9 mouse cellular contexts compared by ENCODE assay signal in the genomic region with DNA sequence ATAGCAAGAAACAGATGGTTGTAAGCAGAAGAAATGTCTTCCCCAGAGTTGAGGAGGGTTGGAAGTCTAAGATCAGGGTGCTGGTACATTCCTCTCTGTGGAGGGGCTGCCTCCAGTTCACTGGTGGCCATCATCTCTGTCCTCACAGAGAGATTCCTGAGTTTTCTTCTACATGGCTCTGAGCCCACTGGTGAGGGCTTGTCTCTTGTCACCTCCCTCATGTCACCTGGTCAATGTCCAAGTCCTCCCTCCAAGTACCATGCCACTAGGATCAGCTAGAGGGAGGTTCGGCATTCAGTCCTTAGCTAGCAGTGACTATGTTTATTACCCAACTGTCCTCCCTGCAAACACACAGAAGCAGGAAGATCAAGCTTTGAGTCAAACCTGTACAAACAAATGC.
"Had no signal": no experiment of that assay in that cellular context is flagged by ENCODE, and none has a peak within 500 bp of the region (broad histone marks: within the 10 kb centered on the region; RNA-seq: fewer than 3 reads in every experiment).

No protein-coding gene starts in this region.

- H3K4me1 ChIP-seq: liver, embryonic 13.5 days had no signal

- H3K4me3 ChIP-seq: limb, embryonic 15.5 days; liver, embryonic 13.5 days; midbrain, embryonic 13.5 days; stomach, embryonic 15.5 days had no signal

- H3K36me3 ChIP-seq: limb, embryonic 15.5 days; liver, embryonic 13.5 days; midbrain, embryonic 13.5 days; stomach, embryonic 15.5 days had no signal

- ATAC-seq: midbrain, embryonic 13.5 days had no signal

- H3K9me3 ChIP-seq: limb, embryonic 15.5 days; liver, embryonic 13.5 days; midbrain, embryonic 13.5 days; stomach, embryonic 15.5 days had no signal

- H3K9ac ChIP-seq: limb, embryonic 15.5 days; liver, embryonic 13.5 days; lung, embryonic 14.5 days; midbrain, embryonic 13.5 days; stomach, embryonic 15.5 days had no signal

- H3K4me2 ChIP-seq: limb, embryonic 15.5 days; liver, embryonic 13.5 days; lung, embryonic 14.5 days; midbrain, embryonic 13.5 days; stomach, embryonic 15.5 days had no signal

- DNase-seq: kidney, adult 18-20 months; kidney, postnatal 14 days; liver, embryonic 13.5 days; lung, embryonic 14.5 days; right cerebral cortex, postnatal 14 days; thymus, postnatal 36 days had no signal

- H3K27me3 ChIP-seq: limb, embryonic 15.5 days; liver, embryonic 13.5 days; midbrain, embryonic 13.5 days; stomach, embryonic 15.5 days had no signal

- H3K27ac ChIP-seq: limb, embryonic 15.5 days; liver, embryonic 13.5 days; midbrain, embryonic 13.5 days; stomach, embryonic 15.5 days had no signal
